Mouse (Mus musculus) left cerebral cortex, adult 9 months (tissue): ENCODE results near the gene Ovch2.

Experiments used
- DNase-seq, 2 experiments: peaks; one replicate each; pipeline ENCODE4 v3.0.0; 2022; ENCODE audit warnings: low spot score in 2 of 2

The Ovch2 gene

GRCm38 (mm10) chr7:107744454-107744853 lies 56.6 kb downstream of the Ovch2 start:
- DNase-seq = no peak

- no peak for DNase-seq
Observed at GRCm38 (mm10) chr7:107742963-107743465, 58.0 kb downstream of the Ovch2 start.

GRCm38 (mm10) chr7:107738726-107739125 lies 62.3 kb downstream of the Ovch2 start:
- DNase-seq = peak in 1 of 2 experiments; percentile 49

DNA sequence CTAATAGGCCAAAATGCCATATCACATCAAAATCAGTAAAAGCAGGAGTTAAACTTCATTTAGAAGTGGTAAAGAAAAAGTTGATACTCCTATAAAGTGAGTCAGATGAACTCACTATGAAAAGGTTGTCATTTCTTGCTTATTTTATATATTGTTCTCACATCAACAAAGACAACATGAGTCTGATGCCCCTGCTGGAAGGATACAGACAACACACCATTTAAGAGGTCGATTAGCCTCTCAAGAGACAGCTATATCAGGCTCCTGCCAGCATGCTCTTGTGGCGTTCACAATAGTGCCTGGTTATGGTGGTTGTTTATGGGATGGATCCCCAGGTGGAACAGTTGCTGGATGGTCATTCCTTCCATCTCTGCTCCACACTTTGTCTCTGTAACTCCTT lies 67.8 kb downstream of the Ovch2 start:
- DNase-seq = no peak
